Mouse (Mus musculus): Measurements from ENCODE around the gene Lsm10. TPM values are rescaled to one million over a fixed set of nuclear protein-coding genes. Genes with fewer than 3 reads are reported as not detected.

Gene Lsm10
- polyA plus RNA-seq, 1 experiment from 2014 or later = 59.3 TPM

DNA sequence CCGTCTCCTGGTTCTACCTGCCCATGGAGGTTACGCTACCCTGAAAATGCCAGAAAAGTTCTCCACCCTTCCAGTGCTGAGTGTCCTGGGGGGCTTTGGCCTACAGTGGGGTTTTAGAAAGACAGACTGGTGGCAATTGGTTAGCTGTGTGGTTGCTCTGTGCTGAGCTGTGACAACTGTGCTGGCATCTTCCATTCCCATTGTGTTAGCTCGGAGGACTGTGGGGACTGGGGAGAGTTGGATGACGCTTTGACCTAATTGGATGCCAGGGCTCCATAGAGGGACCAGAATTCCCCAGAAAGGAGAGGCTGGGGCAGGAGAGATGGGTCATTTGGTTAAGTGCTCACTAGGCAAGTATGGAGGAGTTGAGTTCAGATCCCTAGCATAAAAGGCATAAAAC lies 37.8 kb downstream of the Lsm10 start:
- Histone ChIP-seq H3K4me1 (ENCODE audit: insufficient read depth, low read length) (peaks cover 41% of the 10 kb centered on the region), H3K36me3 (ENCODE audit: insufficient read depth, low read length) (peaks cover 45% of the 10 kb centered on the region), H3K9ac (replicated peaks; ENCODE audit: low read length) (no peak overlapping the region), H3K4me3 (ENCODE audit: low read length) (no peak overlapping the region), H3K27me3 (ENCODE audit: insufficient read depth, low read length) (no peaks in the 10 kb centered on the region), H3K4me2 (replicated peaks; ENCODE audit: low read depth, low read length) (no peak overlapping the region), H3K27ac (ENCODE audit: low read length) (no peak overlapping the region), H3K9me3 (ENCODE audit: low read length) (no peaks in the 10 kb centered on the region)
- ATAC-seq (ENCODE audit: low FRiP score, low TSS enrichment) = no peak
- 92% methylated on average over 4 of the region's 4 CpGs for WGBS

DNA sequence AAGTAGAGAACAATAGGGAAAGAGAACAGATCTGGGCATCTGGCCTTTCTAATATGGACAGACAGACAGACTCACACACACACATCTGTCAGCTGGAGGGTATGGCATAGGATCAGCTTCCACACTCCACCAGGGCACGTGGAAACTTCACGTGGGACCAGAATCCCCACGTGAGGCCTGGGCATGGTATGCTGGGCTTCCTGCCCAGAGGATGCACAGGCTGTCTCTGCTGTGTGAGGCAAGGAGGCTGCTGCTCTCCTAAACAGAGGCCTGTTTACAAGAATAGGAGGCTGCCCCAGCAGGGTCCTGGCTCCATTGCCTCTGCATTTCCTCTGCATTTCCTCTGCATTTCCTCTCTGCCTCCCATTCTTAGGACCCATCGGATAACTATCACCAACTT lies 38.2 kb downstream of the Lsm10 start:
- no peak overlapping the region for H3K4me2 ChIP-seq (replicated peaks; ENCODE audit: low read depth, low read length)
- no peaks in the 10 kb centered on the region for H3K27me3 ChIP-seq (ENCODE audit: insufficient read depth, low read length)
- peaks cover 45% of the 10 kb centered on the region for H3K36me3 ChIP-seq (ENCODE audit: insufficient read depth, low read length)
- H3K4me1 ChIP-seq (ENCODE audit: insufficient read depth, low read length) = peaks cover 37% of the 10 kb centered on the region
- ATAC-seq (ENCODE audit: low FRiP score, low TSS enrichment) = no peak
- no peak overlapping the region for H3K4me3 ChIP-seq (ENCODE audit: low read length)
- H3K9me3 ChIP-seq (ENCODE audit: low read length) = no peaks in the 10 kb centered on the region
- 90% methylated on average over 4 of the region's 4 CpGs for WGBS
- H3K9ac ChIP-seq (replicated peaks; ENCODE audit: low read length) = no peak overlapping the region
- no peak overlapping the region for H3K27ac ChIP-seq (ENCODE audit: low read length)

DNA sequence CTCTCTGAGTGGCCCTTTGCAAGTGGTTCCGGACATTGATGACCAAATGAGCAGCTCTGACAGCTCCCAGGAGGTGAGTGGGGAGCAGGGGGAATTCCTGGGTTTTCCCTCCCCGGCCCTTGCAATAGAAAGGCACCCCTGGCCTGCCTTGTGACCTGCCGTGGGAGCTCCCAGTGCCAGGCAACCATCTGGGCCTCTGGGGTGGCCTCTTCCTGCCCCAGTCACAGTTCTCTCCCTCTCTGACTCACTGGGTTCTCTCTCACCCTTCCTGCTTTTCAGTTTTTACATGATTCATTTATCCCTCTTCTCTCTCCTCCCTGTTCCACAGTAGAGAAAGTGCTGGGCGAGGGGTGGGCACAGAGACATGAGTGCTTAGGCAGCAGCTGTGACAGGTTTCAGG lies 41.4 kb downstream of the Lsm10 start:
- peaks cover 46% of the 10 kb centered on the region for H3K36me3 ChIP-seq (ENCODE audit: insufficient read depth, low read length)
- no peak for ATAC-seq (ENCODE audit: low FRiP score, low TSS enrichment)
- WGBS = 86% methylated on average over 4 of the region's 4 CpGs

DNA sequence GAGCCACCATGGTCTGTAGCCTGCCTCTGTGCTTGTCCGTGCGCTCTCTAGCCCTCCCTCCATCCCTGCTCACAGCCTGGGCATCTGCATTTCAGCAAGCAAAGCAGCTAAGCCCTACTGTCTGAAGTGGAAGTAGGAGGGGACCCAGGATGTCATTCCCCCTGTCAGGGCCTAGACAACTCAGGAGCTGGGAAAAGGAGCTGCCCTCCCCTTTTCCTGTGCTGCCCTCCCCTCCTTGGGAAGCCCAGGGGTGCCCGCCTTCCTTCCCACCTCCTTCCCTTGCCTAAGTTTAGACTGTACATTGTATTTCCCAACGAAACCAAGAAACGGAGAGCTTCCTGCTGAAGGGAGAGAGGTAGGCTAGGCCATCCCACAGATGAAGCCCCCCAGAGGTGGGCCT lies 44.6 kb downstream of the Lsm10 start:
- Histone ChIP-seq H3K36me3 (ENCODE audit: insufficient read depth, low read length) (peaks cover 36% of the 10 kb centered on the region), H3K9ac (replicated peaks; ENCODE audit: low read length) (peak overlapping the region; percentile 29; the same call in 1 of the 2 replicates), H3K4me1 (ENCODE audit: insufficient read depth, low read length) (peaks cover 23% of the 10 kb centered on the region), H3K27ac (ENCODE audit: low read length) (peak overlapping the region; percentile 73), H3K4me3 (ENCODE audit: low read length) (no peak overlapping the region), H3K4me2 (replicated peaks; ENCODE audit: low read depth, low read length) (no peak overlapping the region), H3K27me3 (ENCODE audit: insufficient read depth, low read length) (no peaks in the 10 kb centered on the region), H3K9me3 (ENCODE audit: low read length) (no peaks in the 10 kb centered on the region)
- no peak for ATAC-seq (ENCODE audit: low FRiP score, low TSS enrichment)
- WGBS = 59% methylated on average over 5 of the region's 5 CpGs

More for the DNA sequence above, 41.4 kb downstream of the Lsm10 start:
- no peak overlapping the region for H3K4me2 ChIP-seq (replicated peaks; ENCODE audit: low read depth, low read length)
- H3K4me3 ChIP-seq (ENCODE audit: low read length) = no peak overlapping the region
- no peaks in the 10 kb centered on the region for H3K9me3 ChIP-seq (ENCODE audit: low read length)
- H3K27me3 ChIP-seq (ENCODE audit: insufficient read depth, low read length) = no peaks in the 10 kb centered on the region
- H3K4me1 ChIP-seq (ENCODE audit: insufficient read depth, low read length) = peaks cover 17% of the 10 kb centered on the region
- H3K9ac ChIP-seq (replicated peaks; ENCODE audit: low read length) = no peak overlapping the region
- H3K27ac ChIP-seq (ENCODE audit: low read length) = no peak overlapping the region

DNA sequence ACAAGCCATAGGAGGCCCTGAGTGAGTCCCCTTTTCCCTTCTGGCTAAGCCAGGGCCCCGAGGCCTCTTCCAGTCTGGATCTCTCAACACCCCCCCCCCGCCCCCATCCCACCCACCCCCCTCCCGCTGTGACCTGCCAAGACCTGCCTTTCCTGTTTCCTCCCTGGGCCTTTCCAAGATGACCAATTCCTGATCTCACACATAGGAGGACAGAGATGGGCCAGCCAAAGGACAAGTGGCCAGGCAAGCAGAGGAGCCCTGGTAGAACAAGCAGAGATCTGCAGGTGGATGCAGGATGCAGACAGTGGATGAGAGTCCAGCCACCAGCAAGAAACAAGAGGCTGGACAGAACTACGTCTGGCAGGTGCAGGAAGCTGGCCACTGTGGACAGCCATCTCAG lies 49.0 kb downstream of the Lsm10 start:
- Histone ChIP-seq H3K4me2 (replicated peaks; ENCODE audit: low read depth, low read length) (no peak overlapping the region), H3K27me3 (ENCODE audit: insufficient read depth, low read length) (no peaks in the 10 kb centered on the region), H3K27ac (ENCODE audit: low read length) (no peak overlapping the region), H3K9me3 (ENCODE audit: low read length) (no peaks in the 10 kb centered on the region), H3K36me3 (ENCODE audit: insufficient read depth, low read length) (no peaks in the 10 kb centered on the region), H3K4me1 (ENCODE audit: insufficient read depth, low read length) (peaks cover 52% of the 10 kb centered on the region), H3K9ac (replicated peaks; ENCODE audit: low read length) (no peak overlapping the region), H3K4me3 (ENCODE audit: low read length) (no peak overlapping the region)
- no peak for ATAC-seq (ENCODE audit: low FRiP score, low TSS enrichment)
- 29% methylated on average over 4 of the region's 4 CpGs for WGBS

DNA sequence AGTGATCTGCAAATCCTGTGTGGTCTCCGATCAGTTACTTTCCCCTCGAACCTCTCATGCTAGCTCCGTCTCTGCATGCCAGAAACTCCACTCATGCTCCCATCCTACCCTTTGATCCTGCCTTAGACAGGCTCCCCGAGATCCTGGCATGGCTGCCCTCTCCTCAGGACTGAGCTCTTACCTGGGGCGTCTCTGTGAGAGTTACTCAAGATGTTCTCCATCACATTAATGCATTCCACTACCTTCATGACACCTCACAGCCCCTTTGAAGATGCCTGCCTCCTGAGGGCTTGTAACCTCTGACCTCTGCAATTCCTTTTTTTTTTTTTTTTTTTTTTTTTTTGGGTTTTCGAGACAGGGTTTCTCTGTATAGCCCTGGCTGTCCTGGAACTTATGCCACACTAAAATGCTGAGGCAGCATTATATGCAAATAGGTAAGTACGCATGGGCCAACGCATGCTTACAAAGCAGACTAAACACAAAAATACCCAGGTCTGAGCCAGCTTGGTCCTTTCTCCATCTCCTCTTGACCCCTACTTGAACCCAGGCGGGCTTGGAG lies 50.6 kb downstream of the Lsm10 start:
- peak overlapping the region; percentile 89; the same call in 1 of the 2 replicates for H3K9ac ChIP-seq (replicated peaks; ENCODE audit: low read length)
- H3K36me3 ChIP-seq (ENCODE audit: insufficient read depth, low read length) = peaks cover 3% of the 10 kb centered on the region; the same call in 1 of the 2 replicates
- H3K27me3 ChIP-seq (ENCODE audit: insufficient read depth, low read length) = no peaks in the 10 kb centered on the region
- ATAC-seq (ENCODE audit: low FRiP score, low TSS enrichment) = no peak
- H3K4me2 ChIP-seq (replicated peaks; ENCODE audit: low read depth, low read length) = peak overlapping the region; percentile 76
- H3K27ac ChIP-seq (ENCODE audit: low read length) = peak overlapping the region; percentile 95
- H3K4me3 ChIP-seq (ENCODE audit: low read length) = peak overlapping the region; percentile 75; the same call in 1 of the 2 replicates
- no peaks in the 10 kb centered on the region for H3K9me3 ChIP-seq (ENCODE audit: low read length)
- peaks cover 56% of the 10 kb centered on the region for H3K4me1 ChIP-seq (ENCODE audit: insufficient read depth, low read length)
- 20% methylated on average over 9 of the region's 9 CpGs for WGBS

DNA sequence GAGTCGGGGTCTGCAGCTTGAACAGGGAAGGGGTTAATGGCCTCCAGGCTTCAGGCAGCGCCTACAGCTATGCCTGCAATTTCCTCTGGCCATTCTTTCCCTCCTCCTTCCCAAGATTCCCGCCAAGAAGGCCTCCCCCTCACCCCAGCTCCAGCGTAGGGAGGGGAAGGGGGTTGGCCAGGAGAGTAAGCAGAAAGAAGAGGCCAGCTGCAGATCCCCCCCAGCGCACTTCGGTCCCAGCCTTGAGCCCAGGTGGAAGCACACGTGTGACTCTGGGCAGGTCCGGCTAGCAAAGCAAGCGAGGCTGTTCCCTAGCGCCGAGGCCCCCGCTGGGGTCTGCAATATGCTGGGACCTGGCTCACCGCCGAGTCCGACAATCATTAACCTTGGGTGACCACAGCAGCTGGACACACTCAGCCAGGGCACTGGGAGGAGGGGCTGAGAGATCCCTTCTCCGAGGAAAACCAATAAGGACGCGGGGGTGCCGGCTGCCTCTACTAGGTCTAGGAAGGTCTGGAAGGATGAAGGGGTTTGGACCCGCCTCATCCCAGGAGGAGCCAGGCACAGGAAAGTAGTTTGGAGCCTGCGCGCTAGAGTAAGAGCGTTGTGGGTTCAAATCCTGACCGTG lies 51.2 kb downstream of the Lsm10 start, which contains the start of gene Eva1b:
TSS of gene Eva1b (plus strand) at position 212 of the 628 bp plus-strand sequence.
- peak within 1 kb of the TSS; percentile 76 for H3K4me2 ChIP-seq (replicated peaks; ENCODE audit: low read depth, low read length)

More for the DNA sequence above, 51.2 kb downstream of the Lsm10 start, which contains the start of gene Eva1b:
- no peaks in the 10 kb centered on the region for H3K27me3 ChIP-seq (ENCODE audit: insufficient read depth, low read length)
- 5% methylated on average over 24 of the region's 24 CpGs for WGBS
- H3K4me3 ChIP-seq (ENCODE audit: low read length) = peak within 1 kb of the TSS; percentile 75
- no peaks in the 10 kb centered on the region for H3K9me3 ChIP-seq (ENCODE audit: low read length)
- H3K36me3 ChIP-seq (ENCODE audit: insufficient read depth, low read length) = peaks cover 7% of the 10 kb centered on the region; the same call in 1 of the 2 replicates
- peak within 1 kb of the TSS; percentile 95 for H3K27ac ChIP-seq (ENCODE audit: low read length)
- H3K9ac ChIP-seq (replicated peaks; ENCODE audit: low read length) = peak within 1 kb of the TSS; percentile 89
- ATAC-seq (ENCODE audit: low FRiP score, low TSS enrichment) = peak; percentile 92
- peaks cover 56% of the 10 kb centered on the region for H3K4me1 ChIP-seq (ENCODE audit: insufficient read depth, low read length)

Other genes starting within 250 kb of the Lsm10 start
- gene Csf3r, start 72.1 kb upstream of the Lsm10 start, polyA plus RNA-seq (2015; fragmentation: Nextera tagmentation; extraction: Ambion mirVana) = 0.94 and 1.2 TPM in 2 replicates
- 130 and 146 TPM in 2 replicates for gene Mrps15, start 49.7 kb upstream of the Lsm10 start, polyA plus RNA-seq (2015; fragmentation: Nextera tagmentation; extraction: Ambion mirVana)
- 19.6 TPM in 2 replicates for gene Oscp1, start 38.1 kb upstream of the Lsm10 start, polyA plus RNA-seq (2015; fragmentation: Nextera tagmentation; extraction: Ambion mirVana)
- 43.9 and 44.5 TPM in 2 replicates for gene Stk40, start 7.3 kb downstream of the Lsm10 start, polyA plus RNA-seq (2015; fragmentation: Nextera tagmentation; extraction: Ambion mirVana)
- 99.9 and 103 TPM in 2 replicates for gene Eva1b, start 51.1 kb downstream of the Lsm10 start, polyA plus RNA-seq (2015; fragmentation: Nextera tagmentation; extraction: Ambion mirVana)
- 9.1 and 10.5 TPM in 2 replicates for gene Sh3d21, start 66.9 kb downstream of the Lsm10 start, polyA plus RNA-seq (2015; fragmentation: Nextera tagmentation; extraction: Ambion mirVana)
- 210 and 218 TPM in 2 replicates for gene Thrap3, start 106.1 kb downstream of the Lsm10 start, polyA plus RNA-seq (2015; fragmentation: Nextera tagmentation; extraction: Ambion mirVana)
- gene Map7d1, start 159.7 kb downstream of the Lsm10 start, polyA plus RNA-seq (2015; fragmentation: Nextera tagmentation; extraction: Ambion mirVana) = 31.5 and 32.2 TPM in 2 replicates
- gene Trappc3, start 165.7 kb downstream of the Lsm10 start, polyA plus RNA-seq (2015; fragmentation: Nextera tagmentation; extraction: Ambion mirVana) = 113 and 120 TPM in 2 replicates
- gene Col8a2, start 190.2 kb downstream of the Lsm10 start, polyA plus RNA-seq (2015; fragmentation: Nextera tagmentation; extraction: Ambion mirVana) = 11.1 and 11.4 TPM in 2 replicates
- 85.3 and 91.6 TPM in 2 replicates for gene Adprhl2, start 225.1 kb downstream of the Lsm10 start, polyA plus RNA-seq (2015; fragmentation: Nextera tagmentation; extraction: Ambion mirVana)
- 3.9 and 5.5 TPM in 2 replicates for gene Tekt2, start 229.1 kb downstream of the Lsm10 start, polyA plus RNA-seq (2015; fragmentation: Nextera tagmentation; extraction: Ambion mirVana)